Mouse (Mus musculus): ENCODE data around the gene Rnf208. TPM values are rescaled to one million over a fixed set of nuclear protein-coding genes. Genes with fewer than 3 reads are reported as not detected.

Gene Rnf208
- total RNA-seq (2021): 7.2 and 7.9 TPM in 2 replicates
- long read RNA-seq, experiment 1, partial matches to known transcripts: 0 of 5 reads
- long read RNA-seq, experiment 1, other reads (novel, unspliced or antisense): 1 of 5 reads
- long read RNA-seq, experiment 2, transcript Rnf208-203 (2 exons, 885 nt): major isoform, 5 of 8 reads
- long read RNA-seq, experiment 2, partial matches to known transcripts: 0 of 8 reads
- long read RNA-seq, experiment 2, other reads (novel, unspliced or antisense): 0 of 8 reads

DNA sequence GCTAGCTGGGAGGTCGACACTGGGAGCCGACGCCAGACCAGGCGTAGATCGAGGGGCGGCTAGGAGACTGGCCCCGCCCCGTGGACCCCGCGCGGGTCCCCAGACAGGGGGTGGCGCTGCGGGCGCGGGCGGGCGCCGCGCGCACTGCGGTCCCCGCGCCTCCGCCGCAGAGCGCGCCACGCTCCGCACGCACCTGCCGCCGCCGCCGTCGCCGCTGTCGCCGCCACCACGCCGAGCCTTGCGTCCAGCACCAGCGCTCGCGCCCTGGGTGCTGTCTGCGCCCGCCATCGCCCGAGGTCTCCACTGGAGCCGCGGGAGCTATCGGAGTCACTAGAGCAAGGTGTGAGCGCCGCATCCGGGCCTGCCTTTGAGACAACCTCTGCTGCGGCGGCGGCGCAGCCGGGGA lies at the start of gene Rnf208, which contains the start of gene Cysrt1:
Gene Rnf208 (plus strand): TSS at position 155 of the 406 bp plus-strand sequence.
Gene Cysrt1 (minus strand): TSS at position 352 of the 406 bp plus-strand sequence.
- peak; percentile 32 for DNase-seq

DNA sequence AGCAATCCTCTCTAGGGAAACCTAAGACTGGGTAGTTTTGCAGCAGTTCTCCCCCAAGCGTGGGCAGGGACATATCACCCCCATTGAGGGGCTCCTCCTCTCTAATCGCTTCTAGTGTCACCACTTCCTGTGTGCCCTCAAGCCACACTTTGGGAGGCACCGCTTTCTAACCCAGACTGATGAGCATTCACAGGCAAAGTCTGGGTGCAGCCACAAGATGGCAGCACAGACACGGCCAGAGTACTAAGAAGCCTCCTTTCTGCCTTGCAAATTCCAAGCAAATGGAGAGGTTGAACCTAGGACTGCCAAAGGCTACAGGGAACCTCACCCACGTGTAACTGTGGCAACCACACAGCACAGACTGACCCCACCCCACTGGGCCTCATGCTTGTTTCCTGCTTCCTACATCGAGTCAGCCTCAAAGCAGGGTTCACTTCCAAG lies 48.7 kb upstream of the Rnf208 start:
- DNase-seq: peak; percentile 87

DNA sequence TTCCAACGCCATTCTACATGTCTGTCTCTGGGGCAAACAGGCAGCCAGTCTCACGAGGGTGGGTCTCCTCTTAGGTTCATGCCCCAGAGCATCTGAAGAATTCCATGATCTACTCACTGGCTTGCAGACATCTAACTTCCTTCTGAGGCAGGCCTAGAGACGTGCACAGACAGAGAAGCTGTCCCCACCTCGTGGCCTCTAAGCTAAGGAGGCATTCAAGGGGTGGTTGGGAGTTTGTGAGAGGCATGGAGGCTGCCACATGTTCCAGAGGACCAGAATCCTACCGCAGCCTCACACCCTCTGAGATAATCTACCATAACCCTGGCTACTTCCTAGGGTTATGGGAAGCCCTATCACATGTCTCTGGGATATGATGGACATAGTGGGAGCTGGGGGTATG lies 48.0 kb upstream of the Rnf208 start:
- DNase-seq: no peak

GRCm38 (mm10) chr2:25194486-25195171 lies 47.4 kb upstream of the Rnf208 start:
- DNase-seq: no peak

DNA sequence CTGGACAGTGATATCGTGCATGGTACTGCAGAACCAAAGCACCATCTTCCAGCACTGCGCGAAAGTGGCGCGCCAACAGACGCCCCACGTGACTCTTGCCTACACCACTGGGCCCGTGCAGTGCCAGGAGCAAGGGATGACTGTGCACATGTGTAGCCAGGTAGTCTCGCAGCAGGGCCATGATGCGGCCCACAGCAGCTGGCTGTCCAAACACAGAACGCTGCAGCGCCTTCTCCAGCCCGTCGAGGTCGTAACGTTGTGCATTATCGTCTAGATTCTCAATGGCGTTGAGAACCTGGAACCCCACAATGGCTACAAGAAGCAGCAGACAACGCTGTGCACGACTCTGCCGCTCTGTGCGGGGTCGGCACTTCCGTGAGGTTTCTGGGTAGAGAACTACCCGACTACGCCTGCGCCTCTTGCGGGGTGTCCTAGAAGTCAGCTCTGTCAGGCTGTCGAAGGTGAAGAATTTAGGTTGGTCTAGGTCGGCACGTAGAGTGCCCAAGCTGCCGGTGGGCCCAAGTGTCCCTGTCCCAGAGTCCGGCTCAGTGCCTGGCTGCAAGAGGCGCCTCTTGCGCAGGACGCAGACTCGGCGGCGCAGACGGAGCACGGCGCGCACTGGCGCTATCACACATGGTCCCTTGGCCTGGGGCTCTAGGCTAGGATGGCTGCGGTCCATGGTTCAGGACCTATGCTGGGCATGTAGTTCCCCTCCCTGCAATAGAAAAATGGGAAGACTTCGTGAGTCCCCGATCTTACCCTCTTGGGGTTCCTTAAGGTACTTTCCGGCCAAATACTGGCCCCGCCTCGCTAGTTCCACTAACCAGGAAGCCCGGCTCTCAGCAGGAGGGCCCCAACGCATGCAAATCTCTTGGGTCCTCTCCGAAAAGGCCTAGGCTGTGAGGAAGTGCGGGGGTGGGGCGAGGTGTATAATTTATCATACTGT lies 46.6 kb upstream of the Rnf208 start:
- DNase-seq: peak; percentile 87

DNA sequence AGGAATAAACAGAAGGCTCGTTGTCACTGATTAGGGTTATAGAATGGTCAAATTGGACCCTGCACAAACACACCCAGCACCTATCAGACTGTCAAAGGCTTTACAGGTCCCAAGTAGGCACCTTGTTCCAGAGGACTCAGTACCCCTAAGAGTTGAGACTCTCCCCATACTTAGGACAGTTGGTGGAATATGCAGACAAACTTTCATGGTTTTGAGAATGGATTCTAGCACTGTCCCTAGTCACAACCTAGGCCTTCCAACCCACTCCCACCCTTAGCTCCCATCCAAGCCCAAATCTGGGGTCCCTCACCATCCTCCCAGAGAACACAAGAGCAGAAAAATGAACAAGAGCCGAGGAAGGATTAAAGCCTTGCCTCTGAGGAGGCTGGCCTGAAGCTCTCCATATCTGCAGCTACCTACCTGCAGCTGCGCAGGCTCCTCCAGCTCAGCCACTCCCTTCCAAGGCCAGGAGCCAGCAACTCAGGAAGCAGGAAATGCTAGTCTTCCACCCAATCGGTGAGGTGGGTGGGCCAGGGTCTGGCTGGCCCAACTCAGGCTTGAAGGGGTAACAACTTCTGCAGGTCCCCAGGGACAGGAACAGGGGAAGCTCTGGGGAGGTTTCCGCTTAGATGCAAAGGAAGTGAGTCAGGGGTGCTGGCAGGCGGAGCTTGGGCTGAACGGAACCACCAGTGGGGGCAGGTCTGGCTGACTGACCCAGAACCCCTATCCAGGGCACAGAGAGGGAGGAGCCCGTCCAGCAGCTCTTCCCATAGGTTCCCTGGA lies 45.7 kb upstream of the Rnf208 start, which contains the start of gene Tor4a:
Gene Tor4a (minus strand): TSS at position 715 of the 783 bp plus-strand sequence.
- peak; percentile 92 for DNase-seq

DNA sequence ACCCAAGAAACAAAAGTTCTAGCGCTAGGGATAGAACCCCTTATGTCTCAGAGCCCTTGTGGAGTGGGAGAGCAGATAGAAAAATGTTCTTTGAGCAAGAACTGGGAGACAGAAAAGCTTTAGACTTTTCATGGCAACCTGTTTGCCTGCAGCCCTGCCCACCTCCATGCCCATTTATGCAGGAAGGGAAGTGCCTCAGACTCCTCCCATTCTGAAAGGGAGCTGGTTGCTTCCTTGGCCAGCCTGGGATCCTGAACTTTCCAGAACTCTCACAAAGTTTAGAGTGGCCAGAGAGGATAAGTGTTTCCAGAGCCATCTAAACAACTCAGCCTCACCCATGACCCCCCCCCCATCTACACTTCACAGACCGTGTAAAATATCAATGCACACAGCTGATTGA lies 44.9 kb upstream of the Rnf208 start:
- peak; percentile 44 for DNase-seq

DNA sequence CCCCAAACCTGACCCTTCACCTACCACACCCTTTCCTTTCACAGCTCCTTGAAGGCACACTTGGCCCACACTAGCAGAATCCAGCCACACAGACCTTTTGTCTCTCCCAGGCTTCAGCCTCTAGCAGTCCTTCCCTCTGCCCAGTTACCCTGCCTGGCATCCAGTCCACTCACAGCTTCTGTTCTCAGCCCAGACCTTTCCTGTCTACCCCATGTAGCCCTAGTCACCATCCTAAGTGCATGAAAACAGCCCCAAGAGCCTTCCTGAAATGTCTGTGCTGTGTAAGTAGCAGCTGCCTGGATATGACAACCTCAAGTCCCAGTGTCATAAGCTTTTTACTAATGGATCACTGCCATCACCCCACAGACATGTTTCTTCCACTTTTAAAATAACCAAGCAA lies 44.1 kb upstream of the Rnf208 start:
- DNase-seq: no peak

DNA sequence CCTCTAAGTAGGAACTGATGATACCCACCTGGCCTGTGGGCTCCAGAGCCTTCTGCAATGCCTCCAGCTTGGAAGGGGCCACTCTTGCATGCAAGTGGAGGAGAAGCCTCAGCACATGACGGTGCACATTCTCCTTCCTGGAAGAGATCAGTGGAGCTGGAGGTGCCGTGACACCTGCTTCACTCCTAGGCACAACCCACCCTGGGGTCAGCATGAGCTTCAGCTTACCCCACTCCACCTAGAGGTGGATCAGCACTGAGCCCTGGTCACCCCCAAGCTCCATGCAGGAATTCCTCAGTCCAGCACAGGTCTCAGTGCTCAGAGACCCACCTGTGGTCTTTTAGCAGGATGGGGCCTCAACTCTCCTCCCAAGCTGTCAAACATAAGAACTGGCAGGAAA lies 41.4 kb upstream of the Rnf208 start:
- DNase-seq: no peak

DNA sequence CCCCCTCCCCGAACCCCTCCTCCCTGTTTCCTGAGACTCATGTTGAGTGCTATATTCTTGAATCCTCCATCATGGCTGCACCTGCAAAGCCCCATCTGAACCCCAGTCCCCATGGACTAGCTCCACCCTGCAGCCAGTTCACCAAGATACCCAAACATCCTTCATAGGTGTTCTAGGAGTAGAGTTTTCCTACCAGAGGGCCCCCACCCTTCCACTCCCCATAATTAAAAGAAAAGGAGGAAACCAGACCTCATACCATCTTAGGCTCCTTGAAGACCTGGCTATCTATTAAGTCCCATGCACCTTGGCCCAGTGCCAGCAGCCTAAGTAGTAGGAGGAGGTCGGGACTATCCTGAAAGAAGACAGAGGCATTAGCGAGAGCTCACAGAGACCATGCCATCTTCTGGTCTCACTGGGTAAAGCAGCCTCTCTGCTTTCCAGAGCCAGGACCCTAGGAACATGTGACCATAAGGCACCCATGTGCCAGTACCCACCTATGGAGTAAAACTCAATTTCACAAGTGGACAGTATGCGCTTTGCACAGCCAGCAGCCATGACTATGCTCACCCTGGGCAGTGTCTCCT lies 38.3 kb upstream of the Rnf208 start:
- DNase-seq: peak; percentile 39

DNA sequence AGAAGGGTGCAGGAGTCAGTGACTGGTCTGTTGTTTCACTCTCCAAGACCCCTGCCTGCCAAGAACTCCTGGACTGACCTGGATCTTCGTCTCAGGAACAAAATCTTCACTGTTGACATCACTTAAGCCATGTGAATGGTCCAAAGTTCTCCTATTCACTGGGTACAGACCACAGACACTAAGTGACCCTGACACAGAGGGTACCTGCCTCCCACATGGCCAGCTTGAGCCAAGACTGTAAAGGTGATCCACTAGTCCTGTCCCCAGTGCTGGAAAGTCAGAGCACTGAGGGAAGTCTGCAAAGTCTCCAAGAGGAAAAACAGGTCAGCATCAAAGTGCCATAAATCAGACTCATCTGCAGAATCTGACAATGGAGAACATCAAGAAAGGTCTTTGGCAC lies 34.5 kb upstream of the Rnf208 start:
- DNase-seq: no peak

DNA sequence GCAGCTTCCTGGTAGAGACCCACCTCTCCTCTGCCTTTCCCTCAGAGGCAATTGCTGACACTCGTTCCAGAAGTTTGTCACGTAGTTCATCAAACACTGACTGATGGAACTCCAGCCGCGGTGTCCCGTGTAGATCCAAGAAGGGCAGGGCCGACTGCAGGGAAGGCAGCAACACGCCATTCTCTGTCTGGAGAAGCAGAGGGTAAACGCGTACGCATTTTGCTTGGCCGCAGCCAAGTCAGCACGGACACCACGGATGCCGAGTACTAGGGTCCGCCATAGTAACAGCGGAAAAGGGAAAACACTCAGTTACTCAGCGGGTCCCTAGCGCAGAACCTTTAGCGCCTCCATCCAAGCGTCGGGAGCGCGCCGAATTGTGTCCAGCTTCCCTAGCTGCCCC lies 31.4 kb upstream of the Rnf208 start:
- no peak for DNase-seq

DNA sequence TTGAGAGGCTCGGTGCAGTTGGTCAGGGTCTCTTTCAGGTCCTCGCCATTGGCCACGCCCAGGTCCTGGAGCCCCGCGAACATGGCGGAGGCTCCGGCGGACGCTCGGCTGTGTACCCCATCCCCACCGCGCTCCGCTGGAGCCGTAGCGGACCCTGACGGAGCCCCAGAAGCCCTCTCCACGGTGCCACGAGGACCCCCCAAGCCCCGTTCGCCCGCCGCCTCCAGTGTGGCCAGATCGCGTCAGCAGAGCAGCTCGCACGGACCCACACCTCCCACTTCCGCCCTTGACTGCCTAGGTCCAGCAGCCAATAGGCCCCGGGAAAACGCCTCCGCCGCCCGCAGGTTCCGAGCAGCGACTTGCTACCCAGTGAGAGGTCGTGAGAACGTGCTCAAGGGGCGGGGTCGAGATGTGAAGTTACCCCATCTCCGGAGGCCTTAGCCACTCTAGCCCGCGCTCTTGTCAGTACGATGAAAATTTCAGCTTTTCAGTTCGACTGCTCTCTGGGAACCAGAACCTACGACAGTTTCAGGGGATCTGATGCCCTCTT lies 30.9 kb upstream of the Rnf208 start, which contains the start of gene Nelfb:
Gene Nelfb (minus strand): TSS at position 369 of the 550 bp plus-strand sequence.
- DNase-seq: peak; percentile 96

DNA sequence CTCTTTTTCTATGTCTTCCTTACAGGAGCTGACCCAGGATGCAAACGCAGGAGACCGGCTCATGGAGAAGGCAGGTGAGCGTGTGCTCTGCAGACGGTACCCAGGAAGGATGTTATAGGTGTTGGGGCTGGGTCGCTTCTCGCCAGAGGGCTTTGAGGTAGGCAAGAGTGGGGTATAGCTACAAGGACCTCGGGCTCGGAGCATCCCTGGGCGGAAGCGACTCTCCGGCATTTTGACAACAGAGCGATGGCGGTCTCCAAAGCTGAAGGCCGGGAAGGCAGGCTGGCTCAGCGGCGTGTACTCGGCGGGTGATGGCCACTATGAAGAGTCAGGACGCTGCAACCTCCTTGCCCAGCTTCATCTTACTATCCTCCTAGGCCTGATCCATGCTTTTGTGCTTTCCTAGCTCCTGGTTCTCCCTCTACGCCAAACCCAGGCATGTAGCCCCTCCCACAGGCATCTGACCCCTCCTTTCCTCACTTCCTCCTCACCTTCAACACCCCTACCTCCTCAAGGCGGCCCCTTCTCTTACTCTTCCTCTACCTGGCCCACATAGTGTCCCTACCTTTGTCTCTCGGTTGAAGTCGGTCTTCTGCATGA lies 28.7 kb upstream of the Rnf208 start:
- no peak for DNase-seq

GRCm38 (mm10) chr2:25214444-25214843 lies 27.6 kb upstream of the Rnf208 start, which contains the start of gene Stpg3:
Gene Stpg3 (minus strand): TSS chr2:25214637.
- no peak for DNase-seq

DNA sequence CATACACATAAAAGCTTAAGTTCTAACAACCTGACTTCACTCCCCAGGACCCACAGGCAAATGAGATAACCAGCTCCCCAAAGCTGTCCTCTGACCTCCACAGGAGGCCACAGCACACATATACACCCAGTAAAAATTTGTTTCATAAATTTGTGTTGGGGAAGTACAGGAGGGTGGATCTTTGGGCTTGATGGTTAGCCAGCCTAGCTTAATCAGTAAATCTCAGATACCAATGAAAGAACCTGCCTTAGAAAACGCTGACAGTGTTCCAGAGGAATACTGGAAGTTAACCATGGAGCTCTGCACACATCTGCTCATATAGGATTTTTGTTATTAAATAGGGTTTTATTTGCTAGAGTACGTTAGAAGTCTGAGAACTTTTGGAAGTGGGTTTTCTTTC lies 24.4 kb upstream of the Rnf208 start:
- DNase-seq: no peak

DNA sequence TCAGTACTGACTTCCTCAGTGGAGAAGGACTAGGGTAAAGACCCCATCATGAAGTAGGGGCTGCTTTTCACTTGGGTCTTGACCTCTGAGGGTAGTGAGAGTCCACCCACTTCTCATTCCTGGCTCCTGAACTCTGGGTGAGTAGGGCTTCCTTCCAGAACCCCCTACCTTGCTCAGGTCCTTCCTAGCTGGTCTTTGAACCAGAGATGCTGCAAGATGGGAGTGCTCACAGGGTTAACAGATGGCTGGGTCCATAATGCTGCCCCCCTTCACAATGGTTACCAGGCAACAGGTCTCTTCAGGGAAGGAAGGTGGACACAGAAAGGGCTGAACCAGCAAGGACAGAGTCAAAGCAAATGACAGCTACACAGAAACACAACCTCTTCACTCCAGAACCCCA lies 23.6 kb upstream of the Rnf208 start, which contains the start of gene Fam166a:
Gene Fam166a (plus strand): TSS at position 301 of the 400 bp plus-strand sequence.
- DNase-seq: no peak

GRCm38 (mm10) chr2:25221331-25221772 lies 20.7 kb upstream of the Rnf208 start:
- DNase-seq: no peak

DNA sequence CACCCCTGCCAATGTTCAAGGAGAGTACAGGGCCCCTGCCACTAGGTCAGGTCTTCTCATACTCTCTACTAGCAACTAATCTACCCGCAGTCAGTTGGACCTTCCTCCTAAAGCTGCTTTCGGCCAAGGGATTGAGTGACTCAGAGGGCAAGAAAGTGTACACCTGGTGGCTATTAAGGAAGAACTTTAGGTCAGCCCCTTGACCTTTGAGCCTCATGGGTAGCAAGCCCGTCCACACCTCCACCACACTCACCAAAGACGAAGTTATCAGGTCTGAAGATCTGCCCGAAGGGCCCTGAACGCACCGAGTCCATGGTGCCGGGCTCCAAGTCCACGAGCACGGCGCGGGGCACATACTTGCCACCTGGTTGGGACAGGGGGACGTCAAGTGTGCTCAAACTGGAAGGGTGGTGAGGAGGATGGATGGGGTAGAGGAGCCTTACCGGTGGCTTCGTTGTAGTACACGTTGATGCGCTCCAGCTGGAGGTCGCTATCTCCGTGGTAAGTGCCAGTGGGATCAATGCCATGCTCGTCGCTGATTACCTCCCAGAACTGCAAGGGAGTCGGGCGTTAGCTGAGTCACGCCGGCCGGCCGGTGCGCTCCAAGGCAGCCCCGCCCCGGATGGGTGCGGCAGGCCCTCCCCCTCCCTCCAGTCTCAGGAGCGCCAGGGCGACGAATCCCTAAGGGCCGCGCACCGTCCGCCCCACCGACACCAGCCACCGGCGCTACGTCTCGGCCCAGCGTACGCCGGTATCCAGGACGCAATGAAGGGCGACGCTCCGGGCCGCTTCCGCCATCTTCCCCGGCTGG lies 18.2 kb upstream of the Rnf208 start:
- DNase-seq: peak; percentile 95

- no peak for DNase-seq
Observed at GRCm38 (mm10) chr2:25224492-25224765, 17.6 kb upstream of the Rnf208 start, which contains the start of gene Tubb4b. Gene Tubb4b (minus strand): TSS chr2:25224702.
